Mouse (Mus musculus): ENCODE measurements around the gene Zfp619. TPM values are rescaled to one million over a fixed set of nuclear protein-coding genes. Genes with fewer than 3 reads are reported as not detected.

The Zfp619 gene
- 4.0 and 4.2 TPM in 2 replicates for polyA plus RNA-seq (2014; fragmentation: Nextera tagmentation; extraction: Ambion mirVana)

GRCm38 (mm10) chr7:39517616-39518177 lies at the start of gene Zfp619:
Gene Zfp619 (plus strand): TSS chr7:39517766.
- ATAC-seq (ENCODE audit: insufficient read depth, low FRiP score, low TSS enrichment), result peak; percentile 99
- under 1% methylated on average over 43 of the region's 43 CpGs for WGBS
- DNase-seq (ENCODE audit: low spot score), result peak; percentile 96

GRCm38 (mm10) chr7:39479013-39479412 lies 38.6 kb upstream of the Zfp619 start:
- H3K4me3 ChIP-seq (ENCODE audit: low read depth, low read length), result no peak overlapping the region
- H3K27ac ChIP-seq (ENCODE audit: low read depth, low read length), result no peak overlapping the region
- no peaks in the 10 kb centered on the region for H3K4me1 ChIP-seq (ENCODE audit: control insufficient read depth, insufficient read depth, low read length)
- WGBS, result 91% methylated on average over 2 of the region's 2 CpGs
- no peak overlapping the region for H3K4me2 ChIP-seq (ENCODE audit: low read depth)
- no peak for DNase-seq (ENCODE audit: low spot score)
- H3K36me3 ChIP-seq (ENCODE audit: control insufficient read depth, insufficient read depth, low read length), result peaks cover 8% of the 10 kb centered on the region
- no peak for ATAC-seq (ENCODE audit: insufficient read depth, low FRiP score, low TSS enrichment)
- H3K9ac ChIP-seq (ENCODE audit: low read length), result no peak overlapping the region
- H3K9me3 ChIP-seq (ENCODE audit: control insufficient read depth, low read length), result peaks cover 4% of the 10 kb centered on the region
- no peaks in the 10 kb centered on the region for H3K27me3 ChIP-seq (ENCODE audit: control insufficient read depth, insufficient read depth, low read length)

More at GRCm38 (mm10) chr7:39517616-39518177, at the start of gene Zfp619:
- H3K4me2 ChIP-seq (ENCODE audit: low read depth), result peak within 1 kb of the TSS; percentile 44
- peak within 1 kb of the TSS; percentile 78 for H3K9ac ChIP-seq (ENCODE audit: low read length)
- H3K4me3 ChIP-seq (ENCODE audit: low read depth, low read length), result peak within 1 kb of the TSS; percentile 52
- no peaks in the 10 kb centered on the region for H3K4me1 ChIP-seq (ENCODE audit: control insufficient read depth, insufficient read depth, low read length)
- no peaks in the 10 kb centered on the region for H3K36me3 ChIP-seq (ENCODE audit: control insufficient read depth, insufficient read depth, low read length)
- H3K27me3 ChIP-seq (ENCODE audit: control insufficient read depth, insufficient read depth, low read length), result no peaks in the 10 kb centered on the region
- no peaks in the 10 kb centered on the region for H3K9me3 ChIP-seq (ENCODE audit: control insufficient read depth, low read length)
- H3K27ac ChIP-seq (ENCODE audit: low read depth, low read length), result peak within 1 kb of the TSS; percentile 92

- DNase-seq (ENCODE audit: low spot score), result no peak
- H3K27ac ChIP-seq (ENCODE audit: low read depth, low read length), result no peak overlapping the region
These were observed 33.2 kb upstream of the Zfp619 start for GRCm38 (mm10) chr7:39484384-39484783.

GRCm38 (mm10) chr7:39487159-39487853 lies 30.3 kb upstream of the Zfp619 start:
- Histone ChIP-seq H3K27me3 (ENCODE audit: control insufficient read depth, insufficient read depth, low read length) (no peaks in the 10 kb centered on the region), H3K4me2 (ENCODE audit: low read depth) (peak overlapping the region; percentile 69), H3K27ac (ENCODE audit: low read depth, low read length) (no peak overlapping the region), H3K4me1 (ENCODE audit: control insufficient read depth, insufficient read depth, low read length) (no peaks in the 10 kb centered on the region), H3K9ac (ENCODE audit: low read length) (peak overlapping the region; percentile 70), H3K4me3 (ENCODE audit: low read depth, low read length) (peak overlapping the region; percentile 42), H3K36me3 (ENCODE audit: control insufficient read depth, insufficient read depth, low read length) (no peaks in the 10 kb centered on the region), H3K9me3 (ENCODE audit: control insufficient read depth, low read length) (no peaks in the 10 kb centered on the region)
- ATAC-seq (ENCODE audit: insufficient read depth, low FRiP score, low TSS enrichment) (peak; percentile 69), DNase-seq (ENCODE audit: low spot score) (peak; percentile 46)
- WGBS, result 17% methylated on average over 23 of the region's 23 CpGs

More at GRCm38 (mm10) chr7:39484384-39484783, 33.2 kb upstream of the Zfp619 start:
- WGBS, result 65% methylated on average over 6 of the region's 6 CpGs
- H3K9ac ChIP-seq (ENCODE audit: low read length), result no peak overlapping the region
- H3K4me3 ChIP-seq (ENCODE audit: low read depth, low read length), result no peak overlapping the region
- H3K27me3 ChIP-seq (ENCODE audit: control insufficient read depth, insufficient read depth, low read length), result no peaks in the 10 kb centered on the region
- no peak for ATAC-seq (ENCODE audit: insufficient read depth, low FRiP score, low TSS enrichment)
- no peaks in the 10 kb centered on the region for H3K4me1 ChIP-seq (ENCODE audit: control insufficient read depth, insufficient read depth, low read length)
- no peaks in the 10 kb centered on the region for H3K36me3 ChIP-seq (ENCODE audit: control insufficient read depth, insufficient read depth, low read length)
- no peak overlapping the region for H3K4me2 ChIP-seq (ENCODE audit: low read depth)
- no peaks in the 10 kb centered on the region for H3K9me3 ChIP-seq (ENCODE audit: control insufficient read depth, low read length)

- Histone ChIP-seq H3K36me3 (ENCODE audit: control insufficient read depth, insufficient read depth, low read length) (no peaks in the 10 kb centered on the region), H3K4me3 (ENCODE audit: low read depth, low read length) (peak overlapping the region; percentile 42), H3K27me3 (ENCODE audit: control insufficient read depth, insufficient read depth, low read length) (no peaks in the 10 kb centered on the region), H3K27ac (ENCODE audit: low read depth, low read length) (no peak overlapping the region), H3K9me3 (ENCODE audit: control insufficient read depth, low read length) (no peaks in the 10 kb centered on the region), H3K9ac (ENCODE audit: low read length) (peak overlapping the region; percentile 70), H3K4me1 (ENCODE audit: control insufficient read depth, insufficient read depth, low read length) (no peaks in the 10 kb centered on the region), H3K4me2 (ENCODE audit: low read depth) (peak overlapping the region; percentile 69)
- ATAC-seq (ENCODE audit: insufficient read depth, low FRiP score, low TSS enrichment) (peak; percentile 24; the same call in 1 of the 2 replicates), DNase-seq (ENCODE audit: low spot score) (no peak)
- WGBS, result 45% methylated on average over 9 of the region's 9 CpGs
These were observed 29.7 kb upstream of the Zfp619 start for GRCm38 (mm10) chr7:39487854-39488205.

GRCm38 (mm10) chr7:39494646-39495045 lies 22.9 kb upstream of the Zfp619 start:
- H3K4me1 ChIP-seq (ENCODE audit: control insufficient read depth, insufficient read depth, low read length), result no peaks in the 10 kb centered on the region

GRCm38 (mm10) chr7:39504100-39504499 lies 13.5 kb upstream of the Zfp619 start:
- WGBS, result 95% methylated on average over 1 of the region's 1 CpGs

More at GRCm38 (mm10) chr7:39494646-39495045, 22.9 kb upstream of the Zfp619 start:
- no peak overlapping the region for H3K4me3 ChIP-seq (ENCODE audit: low read depth, low read length)
- no peak overlapping the region for H3K9ac ChIP-seq (ENCODE audit: low read length)
- H3K9me3 ChIP-seq (ENCODE audit: control insufficient read depth, low read length), result no peaks in the 10 kb centered on the region
- DNase-seq (ENCODE audit: low spot score) (no peak), ATAC-seq (ENCODE audit: insufficient read depth, low FRiP score, low TSS enrichment) (no peak)
- WGBS, result 84% methylated on average over 3 of the region's 3 CpGs
- H3K4me2 ChIP-seq (ENCODE audit: low read depth), result no peak overlapping the region
- H3K36me3 ChIP-seq (ENCODE audit: control insufficient read depth, insufficient read depth, low read length), result no peaks in the 10 kb centered on the region
- H3K27me3 ChIP-seq (ENCODE audit: control insufficient read depth, insufficient read depth, low read length), result no peaks in the 10 kb centered on the region
- H3K27ac ChIP-seq (ENCODE audit: low read depth, low read length), result no peak overlapping the region

GRCm38 (mm10) chr7:39518362-39518761 lies 796 bp downstream of the Zfp619 start:
- Histone ChIP-seq H3K9me3 (ENCODE audit: control insufficient read depth, low read length) (no peaks in the 10 kb centered on the region), H3K27ac (ENCODE audit: low read depth, low read length) (no peak overlapping the region), H3K4me2 (ENCODE audit: low read depth) (peak overlapping the region; percentile 27), H3K36me3 (ENCODE audit: control insufficient read depth, insufficient read depth, low read length) (no peaks in the 10 kb centered on the region), H3K9ac (ENCODE audit: low read length) (no peak overlapping the region), H3K27me3 (ENCODE audit: control insufficient read depth, insufficient read depth, low read length) (no peaks in the 10 kb centered on the region), H3K4me3 (ENCODE audit: low read depth, low read length) (peak overlapping the region; percentile 20; the same call in 1 of the 2 replicates), H3K4me1 (ENCODE audit: control insufficient read depth, insufficient read depth, low read length) (no peaks in the 10 kb centered on the region)
- DNase-seq (ENCODE audit: low spot score) (peak; percentile 9), ATAC-seq (ENCODE audit: insufficient read depth, low FRiP score, low TSS enrichment) (peak; percentile 39; the same call in 1 of the 2 replicates)
- WGBS, result 90% methylated on average over 12 of the region's 12 CpGs

More at GRCm38 (mm10) chr7:39504100-39504499, 13.5 kb upstream of the Zfp619 start:
- ATAC-seq (ENCODE audit: insufficient read depth, low FRiP score, low TSS enrichment) (no peak), DNase-seq (ENCODE audit: low spot score) (no peak)
- no peaks in the 10 kb centered on the region for H3K27me3 ChIP-seq (ENCODE audit: control insufficient read depth, insufficient read depth, low read length)
- no peaks in the 10 kb centered on the region for H3K36me3 ChIP-seq (ENCODE audit: control insufficient read depth, insufficient read depth, low read length)
- H3K27ac ChIP-seq (ENCODE audit: low read depth, low read length), result no peak overlapping the region
- no peak overlapping the region for H3K4me3 ChIP-seq (ENCODE audit: low read depth, low read length)
- no peaks in the 10 kb centered on the region for H3K4me1 ChIP-seq (ENCODE audit: control insufficient read depth, insufficient read depth, low read length)
- H3K4me2 ChIP-seq (ENCODE audit: low read depth), result no peak overlapping the region
- no peak overlapping the region for H3K9ac ChIP-seq (ENCODE audit: low read length)
- H3K9me3 ChIP-seq (ENCODE audit: control insufficient read depth, low read length), result no peaks in the 10 kb centered on the region; the same call in 1 of the 2 replicates

All from neural tube, embryonic 11.5 days (tissue).